Mouse (Mus musculus) ES-Bruce4 (cell line): ENCODE measurements around the gene P3h2. TPM values are rescaled to one million over a fixed set of nuclear protein-coding genes. Genes with fewer than 3 reads are reported as not detected.

Source experiments
- H3K27ac ChIP-seq: 2 replicates; pipeline ENCODE4 v1.5.1; 2012; ENCODE audit warnings: low read length, inconsistent platforms; ENCODE audit not compliant: insufficient read depth
- H3K27me3 ChIP-seq: 2 replicates; pipeline ENCODE4 v1.6.1; 2012; ENCODE audit warnings: mild to moderate bottlenecking, low read length, inconsistent platforms; ENCODE audit not compliant: control insufficient read depth, poor library complexity, insufficient read depth, severe bottlenecking
- H3K36me3 ChIP-seq: 2 replicates; pipeline ENCODE4 v1.6.1; 2012; ENCODE audit warnings: inconsistent platforms, mild to moderate bottlenecking, low read length, moderate library complexity; ENCODE audit not compliant: control insufficient read depth, poor library complexity, insufficient read depth, severe bottlenecking
- H3K4me1 ChIP-seq: one replicate; pipeline ENCODE4 v1.8.1; 2011; ENCODE audit warnings: low read length; ENCODE audit not compliant: control insufficient read depth, insufficient read depth
- H3K4me3 ChIP-seq: 2 replicates; pipeline ENCODE4 v1.5.1; 2011; ENCODE audit warnings: low read depth, mild to moderate bottlenecking, low read length
- H3K9ac ChIP-seq: 2 replicates; pipeline ENCODE4 v1.6.1; 2012; ENCODE audit warnings: low read depth, mild to moderate bottlenecking, inconsistent platforms; ENCODE audit not compliant: poor library complexity, severe bottlenecking
- H3K9me3 ChIP-seq: replicated peaks from 2 replicates; pipeline ENCODE4 v1.6.1; 2012; ENCODE audit warnings: mild to moderate bottlenecking, low read length, inconsistent platforms; ENCODE audit not compliant: control insufficient read depth, poor library complexity, insufficient read depth, severe bottlenecking
- CTCF ChIP-seq: IDR thresholded peaks from one replicate; pipeline ENCODE4 v1.8.1; 2011; ENCODE audit warnings: low read depth, low read length
- EP300 ChIP-seq: IDR thresholded peaks from 2 replicates; pipeline ENCODE4 v1.6.1; 2011; ENCODE audit warnings: low read depth, low read length; ENCODE audit not compliant: insufficient read depth
- POLR2A ChIP-seq: IDR thresholded peaks from one replicate; pipeline ENCODE4 v1.8.1; 2011; ENCODE audit warnings: low read length; ENCODE audit not compliant: insufficient read depth
- polyA plus RNA-seq: library from polyadenylated mRNA; stranded (reverse); fragments of >200 nt; gene quantifications from 2 replicates; pipeline ENCODE4 v1.2.4, GENCODE M21; 2011; ENCODE audit warnings: low read depth; ENCODE audit not compliant: missing spikeins, insufficient read depth, insufficient read length

The P3h2 gene
- polyA plus RNA-seq, 1 experiment: 1.0 TPM

DNA sequence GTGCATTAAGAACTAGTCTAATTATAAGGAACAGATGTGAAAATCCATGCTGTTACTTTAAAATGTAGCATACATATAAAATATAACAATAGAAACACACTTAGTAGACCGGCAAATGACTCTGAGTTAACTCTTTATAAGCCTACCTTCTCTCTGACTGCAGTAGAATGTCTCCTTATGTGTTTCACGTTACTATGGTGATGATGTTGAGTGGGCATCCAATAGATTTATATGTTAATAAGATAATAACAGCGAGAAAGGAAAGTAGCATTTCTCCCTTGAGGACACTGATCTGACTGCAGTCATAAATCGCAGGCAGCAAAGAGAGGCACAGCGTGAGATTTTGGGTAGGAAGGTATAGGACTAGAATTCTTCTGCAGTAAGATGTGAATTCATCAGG is 81.0 kb downstream of the P3h2 start:
- H3K4me3 ChIP-seq: no peak overlapping the region
- no peak overlapping the region for H3K27ac ChIP-seq
- no peak for TF ChIP-seq POLR2A
- TF ChIP-seq EP300: no peak
- TF ChIP-seq CTCF: no peak
- H3K4me1 ChIP-seq: no peaks in the 10 kb centered on the region
- H3K9ac ChIP-seq: no peak overlapping the region
- no peaks in the 10 kb centered on the region for H3K36me3 ChIP-seq
- no peaks in the 10 kb centered on the region for H3K9me3 ChIP-seq
- H3K27me3 ChIP-seq: no peaks in the 10 kb centered on the region

DNA sequence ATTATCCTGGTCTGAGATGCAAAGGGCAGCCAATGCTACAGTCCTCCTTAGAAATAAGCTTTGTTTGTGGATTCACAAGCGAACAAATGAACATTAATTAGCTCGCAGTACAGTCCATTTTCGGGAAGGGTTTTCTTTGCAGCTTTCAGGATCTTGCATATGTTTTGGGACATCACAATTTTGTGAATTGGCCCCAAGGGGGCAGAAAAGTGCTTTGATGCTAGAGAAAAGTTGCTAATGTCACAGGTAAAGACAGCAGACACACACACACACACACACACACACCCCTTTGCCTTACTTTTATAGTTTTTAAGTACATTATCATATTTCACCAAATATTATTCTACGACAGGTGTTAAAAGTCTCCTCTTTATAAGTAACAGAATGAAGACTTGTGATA is 82.2 kb downstream of the P3h2 start:
- no peaks in the 10 kb centered on the region for H3K27me3 ChIP-seq
- H3K4me1 ChIP-seq: no peaks in the 10 kb centered on the region
- TF ChIP-seq POLR2A: no peak
- no peak for TF ChIP-seq CTCF
- TF ChIP-seq EP300: no peak
- no peaks in the 10 kb centered on the region for H3K36me3 ChIP-seq
- no peaks in the 10 kb centered on the region for H3K9me3 ChIP-seq
- no peak overlapping the region for H3K27ac ChIP-seq
- H3K4me3 ChIP-seq: no peak overlapping the region
- no peak overlapping the region for H3K9ac ChIP-seq

DNA sequence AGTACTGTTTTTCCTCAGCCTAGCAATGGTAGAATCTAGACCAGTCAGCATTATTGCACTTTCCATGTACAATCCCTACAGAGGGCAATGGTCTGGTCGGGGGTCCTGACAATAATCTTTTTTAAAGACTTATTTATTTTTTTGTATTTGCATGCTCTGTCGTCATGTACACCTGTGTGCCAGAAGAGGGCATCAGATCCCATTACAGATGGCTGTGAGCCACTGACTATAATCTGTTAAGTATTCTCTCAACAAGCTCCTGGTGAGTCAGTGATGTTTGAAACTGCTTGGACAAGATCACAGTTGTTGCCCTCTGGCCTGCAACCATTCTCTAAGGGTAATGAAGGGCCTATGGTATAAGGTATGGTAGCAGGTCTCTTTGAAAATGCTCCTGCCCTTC is 83.8 kb downstream of the P3h2 start:
- Histone ChIP-seq H3K4me3 (no peak overlapping the region), H3K9ac (no peak overlapping the region), H3K27me3 (no peaks in the 10 kb centered on the region), H3K27ac (no peak overlapping the region), H3K36me3 (no peaks in the 10 kb centered on the region), H3K9me3 (no peaks in the 10 kb centered on the region), H3K4me1 (no peaks in the 10 kb centered on the region)
- TF ChIP-seq CTCF (no peak), POLR2A (no peak), EP300 (no peak)

DNA sequence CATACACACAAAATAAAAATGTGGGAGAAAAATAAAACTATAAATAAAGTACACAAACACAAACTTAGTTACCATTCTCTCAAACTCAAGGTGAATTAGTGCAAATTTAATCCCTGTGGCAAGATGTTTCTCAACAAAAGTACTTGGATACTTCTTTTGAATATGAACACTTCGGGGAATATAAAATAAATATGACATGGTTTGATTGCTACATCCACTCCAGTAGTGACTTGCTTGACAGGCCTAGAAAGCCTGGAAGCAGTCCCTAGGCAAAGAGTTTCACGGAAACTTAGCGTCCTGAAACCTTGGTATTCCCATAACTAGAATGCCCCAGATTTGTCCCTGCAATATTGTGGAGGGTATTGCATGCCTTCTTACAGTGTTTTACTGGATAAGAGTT is 99.8 kb downstream of the P3h2 start:
- Histone ChIP-seq H3K27me3 (no peaks in the 10 kb centered on the region), H3K9ac (no peak overlapping the region), H3K27ac (no peak overlapping the region), H3K36me3 (no peaks in the 10 kb centered on the region), H3K9me3 (no peaks in the 10 kb centered on the region), H3K4me1 (no peaks in the 10 kb centered on the region), H3K4me3 (no peak overlapping the region)
- TF ChIP-seq POLR2A (no peak), EP300 (no peak), CTCF (no peak)

DNA sequence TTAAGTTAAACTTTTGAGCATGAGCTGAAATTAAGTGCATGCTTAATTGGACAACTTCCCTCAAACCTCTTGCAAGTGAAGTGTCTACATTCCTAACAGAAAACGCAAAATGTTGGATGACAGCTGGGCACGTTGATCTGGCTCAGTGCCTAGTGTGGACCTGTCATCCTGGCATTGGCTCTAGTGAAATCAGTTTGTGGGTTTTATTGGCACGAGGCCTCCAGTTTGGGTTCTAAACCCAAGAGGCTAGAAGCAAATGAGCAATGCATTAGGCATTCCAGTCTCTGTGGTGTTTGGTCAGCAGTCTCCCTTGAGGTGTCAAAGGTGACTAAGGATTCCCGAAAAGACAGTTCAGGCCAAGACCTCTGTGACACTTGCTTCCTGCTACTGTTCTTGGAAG is 102.3 kb downstream of the P3h2 start:
- no peak overlapping the region for H3K27ac ChIP-seq
- no peak overlapping the region for H3K4me3 ChIP-seq
- H3K36me3 ChIP-seq: no peaks in the 10 kb centered on the region
- no peaks in the 10 kb centered on the region for H3K4me1 ChIP-seq
- TF ChIP-seq POLR2A: no peak
- TF ChIP-seq CTCF: no peak
- TF ChIP-seq EP300: no peak
- H3K9ac ChIP-seq: no peak overlapping the region
- no peaks in the 10 kb centered on the region for H3K9me3 ChIP-seq
- no peaks in the 10 kb centered on the region for H3K27me3 ChIP-seq

DNA sequence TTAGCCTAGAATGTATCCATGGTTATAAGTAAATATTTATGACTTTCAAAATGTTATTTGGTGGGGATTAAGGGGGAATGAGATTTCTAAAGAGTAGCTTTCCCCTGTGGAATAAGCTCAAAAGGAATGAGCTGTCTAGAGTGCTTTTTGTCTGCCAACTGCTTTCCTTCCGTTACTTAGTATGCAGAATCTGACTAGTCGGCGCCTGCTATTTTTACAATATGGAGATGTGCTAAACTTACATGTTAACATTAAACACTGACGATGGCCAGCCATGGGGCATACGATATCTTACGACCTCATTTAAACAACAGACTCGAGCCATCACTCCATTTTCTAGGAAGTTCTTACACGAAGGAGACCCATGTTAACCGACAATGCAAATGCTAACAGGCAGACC is 102.7 kb downstream of the P3h2 start:
- no peak overlapping the region for H3K9ac ChIP-seq
- no peak overlapping the region for H3K4me3 ChIP-seq
- no peaks in the 10 kb centered on the region for H3K36me3 ChIP-seq
- H3K4me1 ChIP-seq: no peaks in the 10 kb centered on the region
- no peaks in the 10 kb centered on the region for H3K27me3 ChIP-seq
- H3K27ac ChIP-seq: no peak overlapping the region
- TF ChIP-seq POLR2A (no peak), EP300 (no peak), CTCF (no peak)
- no peaks in the 10 kb centered on the region for H3K9me3 ChIP-seq
